Mouse (Mus musculus) G1E (cell line): ENCODE data around the gene Gbgt1.

Experiments used
- CTCF ChIP-seq: IDR thresholded peaks from 2 replicates; pipeline ENCODE4 v1.5.1; 2012; ENCODE audit warnings: low read depth, low read length, inconsistent platforms, mixed read lengths
- GATA1 ChIP-seq: IDR thresholded peaks from 2 replicates; pipeline ENCODE4 v1.6.1; 2012; ENCODE audit warnings: borderline replicate concordance, low read length, inconsistent platforms, mixed read lengths

DNA sequence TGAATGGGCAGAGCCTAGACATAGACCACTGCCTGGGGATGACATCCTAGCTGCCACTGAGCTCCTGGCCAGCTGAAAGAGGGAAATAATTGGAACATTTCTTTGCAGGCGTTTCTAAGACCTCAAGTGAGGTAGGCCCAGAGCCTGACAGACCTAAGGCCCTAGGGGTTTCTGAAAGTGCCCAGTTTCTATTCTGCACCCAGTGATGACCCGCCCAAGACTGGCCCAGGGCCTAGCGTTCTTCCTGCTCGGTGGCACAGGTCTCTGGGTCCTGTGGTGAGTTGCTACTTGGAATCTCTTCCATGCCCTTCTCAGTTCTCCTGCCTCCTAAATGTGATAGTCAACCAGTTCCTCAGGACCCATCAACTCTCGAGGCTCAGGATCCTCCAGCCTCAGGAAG lies 870 bp downstream of the Gbgt1 start:
- TF ChIP-seq CTCF = no peak
- TF ChIP-seq GATA1 = no peak
